Mouse (Mus musculus) liver, embryonic 12.5 days (tissue): ENCODE results near the gene Tmem167. TPM values are rescaled to one million over a fixed set of nuclear protein-coding genes. Genes with fewer than 3 reads are reported as not detected.
A peak's percentile ranks its signal among the peaks of the same experiment; 100 is the strongest.
"Not testable (repeated sequence)": the region's sequence is repeated elsewhere in the genome, so short reads cannot be mapped to it uniquely, and the experiment has no call there.

Source experiments
- ATAC-seq: fragments of 200-750 bp; cut with Nextera tagmentation; 2 replicates; pipeline ENCODE4 v1.8.0; 2017; ENCODE audit warnings: moderate number of reproducible peaks, mild to moderate bottlenecking, moderate library complexity
- H3K27ac ChIP-seq: fragments of 300-500 bp; sonication (generic); 2 replicates; pipeline ENCODE4 v1.5.1; 2016; ENCODE audit warnings: mild to moderate bottlenecking
- H3K27me3 ChIP-seq: fragments of 300-500 bp; sonication (generic); replicated peaks from 2 replicates; pipeline ENCODE4 v1.6.1; 2016; ENCODE audit warnings: mild to moderate bottlenecking, moderate library complexity
- H3K36me3 ChIP-seq: fragments of 300-500 bp; sonication (generic); 2 replicates; pipeline ENCODE4 v1.6.1; 2016; ENCODE audit warnings: mild to moderate bottlenecking, moderate library complexity
- H3K4me1 ChIP-seq: fragments of 300-500 bp; sonication (generic); 2 replicates; pipeline ENCODE4 v1.6.1; 2016
- H3K4me2 ChIP-seq: fragments of 300-500 bp; sonication (generic); 2 replicates; pipeline ENCODE4 v1.6.1; 2016; ENCODE audit warnings: mild to moderate bottlenecking, moderate library complexity
- H3K4me3 ChIP-seq: fragments of 300-500 bp; sonication (generic); 2 replicates; pipeline ENCODE4 v1.5.1; 2016; ENCODE audit warnings: mild to moderate bottlenecking, moderate library complexity
- H3K9ac ChIP-seq: fragments of 300-500 bp; sonication (generic); 2 replicates; pipeline ENCODE4 v1.6.1; 2016; ENCODE audit warnings: mild to moderate bottlenecking, moderate library complexity
- H3K9me3 ChIP-seq: fragments of 300-500 bp; sonication (generic); replicated peaks from 2 replicates; pipeline ENCODE4 v1.6.1; 2016; ENCODE audit warnings: mild to moderate bottlenecking, moderate library complexity
- WGBS: fragments of 180-500 bp; shearing (Covaris S2); methylation state at CpG from one replicate; pipeline ENCODE4 v1.1.7; 2016; ENCODE audit not compliant: insufficient replicate concordance; 5-methylcytosine and 5-hydroxymethylcytosine counted together
- polyA plus RNA-seq: library from polyadenylated mRNA; unstranded; fragments of >200 nt; fragmentation: Nextera tagmentation; extraction: Ambion mirVana; gene quantifications from 2 replicates; pipeline ENCODE4 v1.2.1, GENCODE M21; 2016

Tmem167 gene
- polyA plus RNA-seq = 30.8 TPM in 2 replicates

GRCm38 (mm10) chr13:90088962-90089824 is at the start of gene Tmem167, which contains the start of gene Xrcc4:
Gene Tmem167, plus strand, starts transcription at chr13:90089123.
Gene Xrcc4, minus strand, starts transcription at chr13:90089608.
- Histone ChIP-seq H3K4me2 (peak within 1 kb of the TSS; percentile 90), H3K9ac (peak within 1 kb of the TSS; percentile 85), H3K4me3 (peak within 1 kb of the TSS; percentile 87), H3K27me3 (no peaks in the 10 kb centered on the region), H3K9me3 (no peaks in the 10 kb centered on the region), H3K36me3 (peaks cover 9% of the 10 kb centered on the region), H3K27ac (peak within 1 kb of the TSS; percentile 82), H3K4me1 (peaks cover 12% of the 10 kb centered on the region)
- peak; percentile 100 for ATAC-seq
- WGBS = 3% methylated on average over 41 of the region's 41 CpGs

GRCm38 (mm10) chr13:90039613-90040012 is 49.3 kb upstream of the Tmem167 start:
- no peaks in the 10 kb centered on the region for H3K4me1 ChIP-seq
- no peak overlapping the region for H3K4me2 ChIP-seq
- no peaks in the 10 kb centered on the region for H3K36me3 ChIP-seq
- H3K27me3 ChIP-seq = no peaks in the 10 kb centered on the region
- H3K9ac ChIP-seq = no peak overlapping the region
- no peak for ATAC-seq
- H3K9me3 ChIP-seq = no peaks in the 10 kb centered on the region
- H3K4me3 ChIP-seq = no peak overlapping the region
- 61% methylated on average over 2 of the region's 2 CpGs for WGBS
- H3K27ac ChIP-seq = no peak overlapping the region

DNA sequence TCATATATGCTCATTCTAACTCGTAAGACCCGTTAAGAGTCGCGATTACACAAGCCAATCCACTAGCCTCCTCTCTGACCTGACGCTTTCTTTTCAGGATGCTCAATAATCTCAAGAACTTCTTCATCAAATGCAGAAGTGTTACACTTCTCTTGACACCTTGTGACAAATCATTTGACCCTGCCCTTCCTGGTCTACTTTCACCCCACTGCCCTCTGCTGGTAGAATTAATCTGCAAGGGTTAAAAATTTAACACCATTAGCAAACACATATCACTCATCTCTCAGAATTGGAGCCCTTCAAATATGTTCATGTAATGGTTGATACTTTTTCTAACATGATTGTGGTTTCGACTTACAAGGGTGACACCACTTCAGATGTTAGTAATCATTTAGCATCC is 37.2 kb upstream of the Tmem167 start:
- ATAC-seq = no peak
- no peak overlapping the region for H3K27ac ChIP-seq
- H3K4me2 ChIP-seq = no peak overlapping the region
- H3K9ac ChIP-seq = no peak overlapping the region
- no peaks in the 10 kb centered on the region for H3K36me3 ChIP-seq
- no peaks in the 10 kb centered on the region for H3K9me3 ChIP-seq
- H3K27me3 ChIP-seq = no peaks in the 10 kb centered on the region
- H3K4me1 ChIP-seq = no peaks in the 10 kb centered on the region
- WGBS = 68% methylated on average over 6 of the region's 6 CpGs
- no peak overlapping the region for H3K4me3 ChIP-seq

GRCm38 (mm10) chr13:90052408-90052807 is 36.5 kb upstream of the Tmem167 start:
- Histone ChIP-seq H3K4me1 (no peaks in the 10 kb centered on the region), H3K27me3 (no peaks in the 10 kb centered on the region), H3K9me3 (no peaks in the 10 kb centered on the region), H3K4me3 (no peak overlapping the region), H3K36me3 (no peaks in the 10 kb centered on the region), H3K27ac (no peak overlapping the region), H3K4me2 (no peak overlapping the region), H3K9ac (no peak overlapping the region)
- 79% methylated on average over 3 of the region's 3 CpGs for WGBS
- no peak for ATAC-seq

- Histone ChIP-seq H3K36me3 (no peaks in the 10 kb centered on the region), H3K9me3 (no peaks in the 10 kb centered on the region), H3K4me2 (no peak overlapping the region), H3K4me1 (no peaks in the 10 kb centered on the region), H3K9ac (no peak overlapping the region), H3K27me3 (no peaks in the 10 kb centered on the region), H3K4me3 (no peak overlapping the region), H3K27ac (no peak overlapping the region)
- ATAC-seq = no peak
- WGBS = 58% methylated on average over 1 of the region's 1 CpGs
These were observed 27.0 kb upstream of the Tmem167 start for GRCm38 (mm10) chr13:90061877-90062276.

GRCm38 (mm10) chr13:90089825-90090183 is 881 bp downstream of the Tmem167 start:
- peak overlapping the region; percentile 90 for H3K4me2 ChIP-seq
- under 1% methylated on average over 27 of the region's 27 CpGs for WGBS
- peaks cover 9% of the 10 kb centered on the region for H3K36me3 ChIP-seq
- H3K9ac ChIP-seq = peak overlapping the region; percentile 85
- ATAC-seq = peak; percentile 71
- H3K4me1 ChIP-seq = peaks cover 12% of the 10 kb centered on the region
- H3K27me3 ChIP-seq = no peaks in the 10 kb centered on the region
- H3K27ac ChIP-seq = peak overlapping the region; percentile 82
- peak overlapping the region; percentile 87 for H3K4me3 ChIP-seq
- no peaks in the 10 kb centered on the region for H3K9me3 ChIP-seq

- no peak overlapping the region for H3K9ac ChIP-seq
- no peaks in the 10 kb centered on the region for H3K9me3 ChIP-seq
- no peak overlapping the region for H3K4me2 ChIP-seq
- peaks cover 52% of the 10 kb centered on the region for H3K36me3 ChIP-seq
- no peak overlapping the region for H3K27ac ChIP-seq
- no peak overlapping the region for H3K4me3 ChIP-seq
- H3K27me3 ChIP-seq = no peaks in the 10 kb centered on the region
- no peaks in the 10 kb centered on the region for H3K4me1 ChIP-seq
- ATAC-seq = no peak
These were observed 12.6 kb downstream of the Tmem167 start for GRCm38 (mm10) chr13:90101514-90101913.

DNA sequence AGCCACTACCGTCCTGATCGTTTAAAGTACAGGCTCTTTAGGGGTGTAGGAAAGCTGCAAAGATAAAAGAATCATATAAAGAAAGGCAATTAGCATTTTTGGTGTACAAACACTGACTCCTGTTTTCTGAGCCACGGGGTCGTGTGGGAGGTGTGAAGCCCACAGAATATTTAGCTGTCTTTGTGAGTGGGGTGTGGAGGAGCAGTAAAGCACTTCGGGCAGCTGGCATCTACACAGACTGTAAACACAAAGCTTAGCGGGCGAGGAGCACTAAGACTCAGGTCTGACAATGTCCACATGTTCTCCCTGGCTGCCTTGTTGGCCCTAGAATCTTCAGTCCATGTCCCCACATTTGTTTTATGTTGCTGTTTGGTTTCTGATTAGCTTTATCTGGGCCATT is 17.2 kb downstream of the Tmem167 start:
- ATAC-seq = no peak
- Histone ChIP-seq H3K9me3 (no peaks in the 10 kb centered on the region), H3K9ac (no peak overlapping the region), H3K4me1 (no peaks in the 10 kb centered on the region), H3K27me3 (no peaks in the 10 kb centered on the region), H3K27ac (no peak overlapping the region), H3K36me3 (peaks cover 50% of the 10 kb centered on the region), H3K4me2 (no peak overlapping the region), H3K4me3 (no peak overlapping the region)
- 92% methylated on average over 7 of the region's 7 CpGs for WGBS

DNA sequence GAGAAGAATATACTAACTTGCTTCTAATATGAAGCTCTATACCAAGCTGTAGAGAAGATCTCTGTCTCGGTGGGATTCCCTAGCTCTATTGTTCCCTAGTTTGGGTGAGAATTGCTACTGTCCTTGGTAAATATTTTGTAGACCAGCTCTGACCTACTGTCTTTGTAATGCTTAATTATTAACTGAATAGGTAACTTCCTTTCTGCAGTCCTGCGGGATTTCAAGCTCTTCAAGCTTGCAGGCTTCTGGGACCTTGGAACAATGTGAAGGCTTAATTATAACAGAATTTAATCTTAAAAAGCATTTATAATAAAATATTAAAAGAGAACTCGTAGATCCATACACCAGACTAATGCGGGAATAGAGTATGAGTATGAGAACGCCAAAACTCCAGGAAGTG is 19.8 kb downstream of the Tmem167 start:
- 85% methylated on average over 5 of the region's 5 CpGs for WGBS
- H3K4me1 ChIP-seq, ATAC-seq, H3K9me3 ChIP-seq, H3K27ac ChIP-seq, H3K9ac ChIP-seq, H3K4me3 ChIP-seq, H3K4me2 ChIP-seq, H3K27me3 ChIP-seq: not testable (repeated sequence)
- peaks cover 29% of the 10 kb centered on the region for H3K36me3 ChIP-seq

- no peak for ATAC-seq
- Histone ChIP-seq H3K27me3 (no peaks in the 10 kb centered on the region), H3K27ac (no peak overlapping the region), H3K9ac (no peak overlapping the region), H3K4me2 (no peak overlapping the region), H3K36me3 (peaks cover 4% of the 10 kb centered on the region), H3K4me1 (no peaks in the 10 kb centered on the region), H3K4me3 (no peak overlapping the region), H3K9me3 (no peaks in the 10 kb centered on the region)
- WGBS = 70% methylated on average over 1 of the region's 1 CpGs
These were observed 22.8 kb downstream of the Tmem167 start for GRCm38 (mm10) chr13:90111681-90112080.

DNA sequence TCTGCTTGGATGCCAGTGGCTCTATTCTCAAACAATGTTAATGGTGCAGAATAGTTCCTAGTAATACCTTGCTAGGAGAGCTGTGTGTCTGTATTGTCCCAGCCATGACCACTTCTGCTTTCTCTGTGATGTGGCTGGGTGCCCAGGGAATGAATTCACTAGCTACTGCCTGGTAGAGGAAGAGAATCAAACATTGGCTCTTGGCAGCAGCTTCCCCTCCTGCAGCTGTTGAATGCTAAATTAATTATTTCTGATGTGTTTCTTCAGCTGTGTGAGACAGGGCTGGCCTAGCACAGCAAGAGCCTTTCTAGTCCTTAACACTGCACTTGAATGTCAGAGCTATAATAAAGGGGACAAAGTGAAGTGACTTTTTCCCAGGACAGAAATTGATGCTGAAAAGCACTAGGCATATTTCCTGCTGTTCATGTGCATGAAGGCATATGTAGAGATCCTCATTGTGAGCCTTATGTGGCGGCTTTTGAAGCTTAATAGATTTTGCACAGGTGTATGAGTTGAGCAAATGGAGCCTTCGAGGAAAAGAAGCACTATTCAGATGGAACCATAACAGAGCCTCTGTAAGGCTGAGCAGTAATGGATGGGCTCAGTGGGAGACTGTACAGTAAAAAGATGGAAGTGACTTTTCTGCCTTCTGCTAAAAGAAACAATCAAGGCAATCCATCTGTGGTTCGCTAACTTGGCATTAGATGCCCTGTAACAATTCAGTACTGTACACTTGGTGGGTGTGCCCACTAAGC is 47.4 kb downstream of the Tmem167 start:
- WGBS = 72% methylated on average over 3 of the region's 3 CpGs
- Histone ChIP-seq H3K9me3 (no peaks in the 10 kb centered on the region), H3K27me3 (no peaks in the 10 kb centered on the region)

GRCm38 (mm10) chr13:90141681-90142080 is 52.8 kb downstream of the Tmem167 start:
- Histone ChIP-seq H3K27ac (no peak overlapping the region), H3K36me3 (no peaks in the 10 kb centered on the region), H3K9me3 (no peaks in the 10 kb centered on the region), H3K4me2 (no peak overlapping the region), H3K27me3 (no peaks in the 10 kb centered on the region), H3K4me3 (no peak overlapping the region), H3K4me1 (no peaks in the 10 kb centered on the region), H3K9ac (no peak overlapping the region)
- WGBS = 68% methylated on average over 1 of the region's 1 CpGs
- ATAC-seq = no peak

More for the DNA sequence above, 47.4 kb downstream of the Tmem167 start:
- Histone ChIP-seq H3K4me1 (no peaks in the 10 kb centered on the region), H3K4me2 (no peak overlapping the region), H3K9ac (no peak overlapping the region), H3K4me3 (no peak overlapping the region), H3K36me3 (no peaks in the 10 kb centered on the region), H3K27ac (no peak overlapping the region)
- no peak for ATAC-seq
